Mouse (Mus musculus) cortical plate, adult 2 months (tissue): ENCODE measurements at regions not wholly inside any gene's neighbourhood (a gene's known extent, or its start where the extent isn't known, plus 50 kb on each side); places are given as distances from the start of the nearest gene placed in this dataset.
"Not testable (repeated sequence)": the region's sequence is repeated elsewhere in the genome, so short reads cannot be mapped to it uniquely, and the experiment has no call there.

ENCODE experiments used
- H3K27ac ChIP-seq: fragments of 200-500 bp; 2 replicates; pipeline ENCODE4 v1.5.1; 2012; ENCODE audit warnings: low read length, control low read depth, inconsistent platforms; ENCODE audit not compliant: insufficient read depth
- H3K4me1 ChIP-seq: fragments of 200-500 bp; 2 replicates; pipeline ENCODE4 v1.6.1; 2011; ENCODE audit warnings: low read length; ENCODE audit not compliant: control insufficient read depth, insufficient read depth
- H3K4me3 ChIP-seq: fragments of 200-500 bp; 2 replicates; pipeline ENCODE4 v1.5.1; 2011; ENCODE audit warnings: mild to moderate bottlenecking, low read length, control low read depth; ENCODE audit not compliant: insufficient read depth
- CTCF ChIP-seq: fragments of 200-500 bp; IDR thresholded peaks from 2 replicates; pipeline ENCODE4 v1.5.1; 2011; ENCODE audit warnings: mild to moderate bottlenecking, control low read depth, low read length; ENCODE audit not compliant: insufficient read depth; ENCODE audit errors: extremely low read depth
- POLR2A ChIP-seq: fragments of 200-500 bp; IDR thresholded peaks from 2 replicates; pipeline ENCODE4 v1.6.1; 2011; ENCODE audit warnings: mild to moderate bottlenecking, low read length, control low read depth; ENCODE audit not compliant: insufficient read depth; ENCODE audit errors: extremely low read depth

- no peak for TF ChIP-seq POLR2A
- TF ChIP-seq CTCF, result no peak
- Histone ChIP-seq H3K4me1 (no peaks in the 10 kb centered on the region), H3K27ac (no peak overlapping the region), H3K4me3 (no peak overlapping the region)
Observed at GRCm38 (mm10) chr4:3079901-3080300, 87.2 kb upstream of the Vmn1r2 start.

DNA sequence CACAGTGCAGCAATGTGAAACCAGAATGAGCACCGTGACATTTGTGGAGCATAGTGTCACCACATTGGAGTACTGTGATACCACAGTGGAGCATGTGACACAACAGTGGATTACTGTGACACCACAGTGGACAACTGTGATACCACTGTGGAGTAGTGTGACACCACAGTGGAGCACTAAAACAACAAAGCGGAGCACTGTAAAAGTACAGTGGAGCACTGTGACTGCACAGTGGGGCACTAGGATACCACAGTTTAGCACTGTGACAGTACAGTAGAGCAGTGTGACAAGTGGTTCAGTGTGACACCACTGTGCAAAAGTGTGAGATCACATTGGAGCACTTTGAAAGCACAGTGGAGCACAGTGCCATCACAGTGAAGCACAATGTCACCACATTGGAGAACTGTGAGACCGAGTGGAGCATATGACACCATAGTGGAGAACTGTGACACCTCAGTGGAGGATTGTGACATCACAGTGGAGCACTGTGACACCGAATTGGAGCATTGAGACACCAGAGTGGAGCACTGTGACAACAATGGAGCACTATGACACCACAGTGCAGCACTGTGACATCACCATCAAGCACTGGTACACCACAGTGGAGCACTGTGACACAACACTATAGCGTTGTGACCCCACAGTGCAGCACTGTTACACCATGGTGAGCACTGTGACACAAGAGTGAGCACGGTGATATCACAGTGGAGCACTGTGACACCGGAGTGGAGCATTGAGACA, 86.6 kb upstream of the Vmn1r2 start:
- no peak for TF ChIP-seq POLR2A
- TF ChIP-seq CTCF, result no peak
- no peak overlapping the region for H3K4me3 ChIP-seq
- no peaks in the 10 kb centered on the region for H3K4me1 ChIP-seq
- H3K27ac ChIP-seq, result no peak overlapping the region

- TF ChIP-seq CTCF, result no peak
- H3K27ac ChIP-seq, result no peak overlapping the region
- no peaks in the 10 kb centered on the region for H3K4me1 ChIP-seq
- H3K4me3 ChIP-seq, result no peak overlapping the region
Observed at GRCm38 (mm10) chr4:3081148-3081952, 85.8 kb upstream of the Vmn1r2 start.

DNA sequence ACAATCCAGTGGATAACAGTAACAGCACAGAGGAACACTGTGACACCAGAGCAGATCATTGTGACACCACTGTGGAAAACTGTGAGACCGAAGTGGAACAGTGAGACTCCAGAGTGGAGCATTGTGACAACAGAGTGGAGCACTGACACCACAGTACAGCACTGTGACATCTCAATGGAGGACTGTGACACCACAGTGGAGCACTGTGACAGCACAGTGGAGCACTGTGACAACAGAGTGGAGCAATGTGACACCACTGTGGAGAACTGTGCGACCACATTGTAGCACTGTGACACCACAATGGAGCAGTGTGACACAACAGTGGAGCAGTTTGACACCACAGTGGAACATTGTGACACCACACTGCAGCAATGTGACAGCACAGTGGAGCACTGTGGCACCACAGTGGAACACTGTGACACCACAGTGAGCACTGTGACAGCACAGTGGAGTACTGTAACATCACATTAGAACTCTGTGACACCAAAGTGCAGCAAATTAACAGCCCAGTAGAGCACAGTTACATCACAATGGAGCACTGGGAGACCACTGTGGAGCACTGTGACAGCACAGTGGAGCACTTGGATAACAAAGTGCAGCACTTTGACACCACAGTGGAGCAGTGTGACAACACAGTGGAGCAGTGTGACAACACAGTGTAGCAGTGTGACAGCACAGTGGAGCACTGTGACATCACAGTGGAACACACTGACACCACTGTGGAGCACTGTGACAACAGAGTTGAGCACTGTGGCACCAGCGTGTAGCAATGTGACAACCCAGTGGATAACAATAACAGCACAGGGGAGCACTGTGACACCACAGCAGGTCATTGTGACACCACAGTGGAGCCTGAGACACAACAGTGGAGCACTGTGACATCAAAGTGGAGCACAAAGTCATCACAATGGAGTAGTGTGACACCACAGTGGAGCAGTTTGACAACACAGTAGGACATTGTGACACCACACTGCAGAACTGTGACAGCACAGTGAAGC, 84.9 kb upstream of the Vmn1r2 start:
- H3K4me1 ChIP-seq, result no peaks in the 10 kb centered on the region
- H3K27ac ChIP-seq, result no peak overlapping the region
- H3K4me3 ChIP-seq, result no peak overlapping the region
- no peak for TF ChIP-seq POLR2A
- no peak for TF ChIP-seq CTCF

DNA sequence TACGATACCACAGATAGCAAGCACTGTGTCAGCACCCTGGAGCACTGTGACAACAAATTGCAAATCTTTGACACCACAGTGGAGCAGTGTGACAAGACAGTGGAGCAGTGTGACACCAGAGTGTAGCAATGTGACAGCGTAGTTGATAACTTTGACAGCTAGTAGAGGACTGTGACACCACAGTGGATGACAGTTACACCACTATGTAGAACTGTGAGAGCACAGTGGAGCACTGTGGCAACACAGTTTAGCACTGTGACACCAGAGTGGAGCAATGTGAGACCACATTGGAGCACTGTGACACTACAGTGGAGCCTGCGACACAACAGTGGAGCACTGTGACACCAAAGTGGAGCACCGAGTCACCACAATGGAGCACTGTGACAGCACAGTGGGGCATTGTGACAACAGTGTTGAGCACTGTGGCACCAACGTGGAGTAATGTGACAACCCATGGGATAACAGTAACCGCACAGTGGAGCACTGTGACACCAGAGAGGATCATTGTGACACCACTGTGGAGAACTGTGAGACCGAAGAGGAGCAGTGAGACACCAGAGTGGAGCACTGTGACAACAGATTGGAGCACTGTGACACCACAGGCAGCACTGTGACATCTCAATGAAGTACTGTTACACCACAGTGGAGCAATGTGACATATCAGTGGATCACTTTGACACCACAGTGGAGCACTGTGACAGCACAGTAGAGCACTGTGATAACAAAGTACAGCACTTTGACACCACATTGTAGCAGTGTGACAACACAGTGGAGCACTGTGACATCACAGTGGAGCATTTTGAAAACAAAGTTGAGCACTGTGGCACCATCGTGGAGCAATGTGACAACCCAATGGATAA, 83.7 kb upstream of the Vmn1r2 start:
- TF ChIP-seq CTCF, result no peak
- no peak for TF ChIP-seq POLR2A
- H3K4me1 ChIP-seq, result no peaks in the 10 kb centered on the region

GRCm38 (mm10) chr4:3084021-3084545, 83.0 kb upstream of the Vmn1r2 start:
- H3K27ac ChIP-seq, result no peak overlapping the region
- TF ChIP-seq CTCF (no peak), POLR2A (no peak)
- no peak overlapping the region for H3K4me3 ChIP-seq
- no peaks in the 10 kb centered on the region for H3K4me1 ChIP-seq

More for the DNA sequence above, 83.7 kb upstream of the Vmn1r2 start:
- Histone ChIP-seq H3K4me3 (no peak overlapping the region), H3K27ac (no peak overlapping the region)

DNA sequence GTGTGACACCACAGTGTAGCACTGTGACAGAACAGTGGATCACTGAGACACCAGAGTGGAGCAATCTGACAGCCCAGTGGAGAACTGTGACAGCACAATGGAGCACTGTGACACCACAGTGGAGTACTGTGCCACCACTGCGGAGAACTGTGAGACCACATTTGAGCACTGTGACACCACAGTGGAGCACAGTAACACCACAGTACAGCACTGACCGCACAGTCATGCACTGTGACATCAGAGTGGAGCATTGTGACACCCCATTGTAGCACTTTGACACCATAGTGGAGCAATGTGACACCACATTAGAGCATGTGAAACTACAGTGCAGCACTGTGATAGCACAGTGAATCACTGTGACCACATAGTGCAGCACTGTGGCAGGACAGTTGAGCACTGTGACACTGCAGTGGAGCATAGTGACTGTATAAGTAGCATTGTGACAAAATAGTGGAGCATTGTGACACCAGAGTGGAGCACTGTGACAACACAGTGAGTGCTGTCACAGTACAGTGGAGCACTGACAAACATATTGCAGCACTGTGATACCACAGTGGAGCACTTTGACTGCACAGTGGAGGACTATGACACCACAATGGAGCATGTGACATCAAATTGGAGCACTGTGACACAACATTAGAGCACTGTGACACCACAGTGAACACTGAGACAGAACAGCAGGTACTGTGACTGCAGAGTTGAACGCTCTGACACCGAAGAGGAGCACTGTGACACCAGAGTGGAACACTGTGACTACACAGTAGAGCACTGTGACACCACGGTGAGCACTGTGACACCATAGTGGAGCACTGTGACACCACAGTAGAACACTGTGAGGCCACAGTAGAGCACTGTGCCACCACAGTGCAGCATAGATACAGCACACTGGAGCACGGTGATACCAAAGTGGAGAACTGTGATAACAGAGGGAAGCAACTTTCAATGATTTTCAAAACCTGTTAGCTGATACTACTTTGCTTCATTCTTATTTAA, 81.4 kb upstream of the Vmn1r2 start:
- H3K4me3 ChIP-seq, result no peak overlapping the region
- no peak overlapping the region for H3K27ac ChIP-seq
- H3K4me1 ChIP-seq, result no peaks in the 10 kb centered on the region
- TF ChIP-seq CTCF (no peak), POLR2A (no peak)

DNA sequence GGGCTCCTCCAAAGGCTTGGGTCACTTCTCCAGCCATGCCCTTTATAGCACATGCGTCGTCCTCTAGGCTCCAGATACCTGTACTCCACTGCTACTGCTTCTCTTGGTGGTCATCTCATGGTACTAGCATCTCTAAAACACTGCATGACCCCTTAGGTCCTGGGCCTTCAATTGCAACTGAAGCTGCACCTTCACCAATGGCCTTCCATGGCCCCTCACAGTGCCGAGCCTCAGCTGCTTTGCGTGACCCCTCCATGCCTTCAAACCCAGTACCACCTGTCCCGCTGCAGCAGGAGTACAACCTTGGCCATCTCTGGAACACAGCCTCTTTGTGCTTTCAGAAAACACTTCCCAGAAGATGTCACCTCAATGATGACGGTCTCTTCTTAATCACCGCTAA, 79.5 kb upstream of the Vmn1r2 start:
- not testable (repeated sequence) for H3K4me3 ChIP-seq, H3K4me1 ChIP-seq, H3K27ac ChIP-seq
